Mouse (Mus musculus) cerebellum, adult 2 months (tissue): ENCODE data around the gene Galnt7. TPM values are rescaled to one million over a fixed set of nuclear protein-coding genes. Genes with fewer than 3 reads are reported as not detected.

Experiments used
- DNase-seq, 2 experiments: peaks; one replicate each; pipeline ENCODE4 v3.0.0; 2021
- H3K27ac ChIP-seq: fragments of 200-500 bp; 2 replicates; pipeline ENCODE4 v1.5.1; 2012; ENCODE audit warnings: low read length, control low read depth, inconsistent platforms; ENCODE audit not compliant: insufficient read depth
- H3K27me3 ChIP-seq: fragments of 200-500 bp; 2 replicates; pipeline ENCODE4 v1.6.1; 2012; ENCODE audit warnings: inconsistent platforms, mild to moderate bottlenecking, low read length, moderate library complexity; ENCODE audit not compliant: control insufficient read depth, insufficient read depth
- H3K4me1 ChIP-seq: fragments of 200-500 bp; 2 replicates; pipeline ENCODE4 v1.6.1; 2011; ENCODE audit warnings: low read length; ENCODE audit not compliant: control insufficient read depth, insufficient read depth
- H3K4me3 ChIP-seq: fragments of 200-500 bp; replicated peaks from 2 replicates; pipeline ENCODE3; 2011; ENCODE audit warnings: mild to moderate bottlenecking, low read depth, low read length, control low read depth; ENCODE audit not compliant: insufficient read depth
- CTCF ChIP-seq: fragments of 200-500 bp; IDR thresholded peaks from 2 replicates; pipeline ENCODE4 v1.5.1; 2011; ENCODE audit warnings: low read depth, mild to moderate bottlenecking, control low read depth, low read length, moderate library complexity, borderline replicate concordance; ENCODE audit not compliant: insufficient read depth
- POLR2A ChIP-seq: fragments of 200-500 bp; IDR thresholded peaks from 2 replicates; pipeline ENCODE4 v1.6.1; 2011; ENCODE audit warnings: low read length, control low read depth, borderline replicate concordance; ENCODE audit not compliant: insufficient read depth
- WGBS: fragments of 180-500 bp; shearing (Covaris S2); methylation state at CpG from one replicate; pipeline ENCODE4 v1.1.7; 2018; 5-methylcytosine and 5-hydroxymethylcytosine counted together
- polyA plus RNA-seq: library from polyadenylated mRNA; depleted of rRNA; stranded (reverse); fragments of >200 nt; gene quantifications from 2 replicates; pipeline ENCODE4 v1.2.3, GENCODE M21; 2012

Gene Galnt7
- polyA plus RNA-seq, 1 experiment: 20.9 TPM

DNA sequence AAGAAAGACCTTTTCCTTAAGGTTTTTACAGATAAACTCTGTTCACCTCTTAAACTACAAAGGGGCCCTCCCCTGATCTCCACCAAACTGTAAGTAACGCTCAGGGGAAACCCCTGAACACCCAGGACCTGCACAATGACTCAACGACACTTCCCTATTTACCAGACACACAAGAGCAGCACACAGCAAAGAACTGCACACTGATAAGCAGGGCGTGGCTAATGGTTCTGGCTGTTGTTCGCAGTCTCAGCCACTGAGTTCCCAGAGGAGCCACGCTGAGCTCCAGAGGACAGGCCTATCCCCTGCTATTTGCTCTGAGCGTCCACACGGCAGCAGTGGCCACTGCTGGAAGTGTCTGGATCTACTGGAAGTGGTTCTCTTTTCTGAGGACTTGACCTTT lies 76.6 kb downstream of the Galnt7 start:
- Histone ChIP-seq H3K27ac (peak overlapping the region; percentile 42), H3K27me3 (no peaks in the 10 kb centered on the region), H3K4me1 (peaks cover 34% of the 10 kb centered on the region), H3K4me3 (no peak overlapping the region)
- 0 out of 2 replicates have a peak, but pooled peaks have one; percentile 2 for TF ChIP-seq CTCF
- TF ChIP-seq POLR2A: no peak
- WGBS: 14% methylated on average over 7 of the region's 7 CpGs
- DNase-seq: peak; percentile 61

DNA sequence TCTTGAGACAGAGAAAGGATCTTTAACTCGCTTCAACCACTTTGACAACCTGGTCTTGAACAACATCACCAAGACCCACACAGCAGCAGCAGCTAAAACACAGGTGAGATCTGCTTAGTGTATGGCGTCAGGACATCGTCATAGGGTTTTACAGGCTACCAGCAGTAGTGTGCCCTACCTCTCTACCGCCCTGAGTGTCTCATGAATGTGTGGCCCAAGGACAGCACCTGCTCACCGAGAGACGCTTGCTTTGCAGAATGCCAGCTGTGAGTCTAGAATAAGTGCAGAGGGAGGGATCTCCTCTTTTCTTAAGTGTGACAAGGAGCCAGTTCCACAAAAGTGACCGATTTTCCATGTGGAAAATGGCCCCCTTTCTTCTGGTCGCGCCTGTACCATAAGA lies 77.5 kb downstream of the Galnt7 start:
- TF ChIP-seq POLR2A (no peak), CTCF (no peak)
- Histone ChIP-seq H3K4me1 (peaks cover 31% of the 10 kb centered on the region), H3K4me3 (no peak overlapping the region), H3K27me3 (no peaks in the 10 kb centered on the region), H3K27ac (peak overlapping the region; percentile 51)
- WGBS: 81% methylated on average over 9 of the region's 9 CpGs
- peak in 1 of 2 experiments; percentile 40 for DNase-seq

DNA sequence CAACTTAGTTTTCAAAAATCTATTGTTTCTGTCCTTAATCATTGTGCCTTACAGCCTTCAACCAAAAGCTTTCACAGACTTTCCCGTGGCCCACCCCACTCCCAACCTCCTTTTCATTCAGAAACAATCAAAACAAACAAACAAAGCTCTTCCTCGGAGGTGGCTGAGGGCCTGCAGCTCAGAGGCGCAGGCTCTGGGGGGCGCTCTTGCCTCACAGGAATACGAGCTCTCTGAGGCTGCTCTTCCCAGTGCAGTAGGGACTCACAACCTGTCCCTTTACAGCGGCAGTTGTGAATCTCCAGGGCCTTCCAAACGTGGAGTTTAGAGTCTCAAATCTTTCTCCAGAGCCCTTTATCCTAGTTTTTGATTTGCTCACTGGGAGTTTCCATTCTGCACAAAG lies 78.4 kb downstream of the Galnt7 start:
- Histone ChIP-seq H3K27me3 (no peaks in the 10 kb centered on the region), H3K4me1 (peaks cover 34% of the 10 kb centered on the region), H3K4me3 (no peak overlapping the region), H3K27ac (no peak overlapping the region)
- DNase-seq: peak; percentile 83 to 88
- peak; percentile 94 for TF ChIP-seq CTCF
- no peak for TF ChIP-seq POLR2A
- WGBS: 6% methylated on average over 7 of the region's 7 CpGs

DNA sequence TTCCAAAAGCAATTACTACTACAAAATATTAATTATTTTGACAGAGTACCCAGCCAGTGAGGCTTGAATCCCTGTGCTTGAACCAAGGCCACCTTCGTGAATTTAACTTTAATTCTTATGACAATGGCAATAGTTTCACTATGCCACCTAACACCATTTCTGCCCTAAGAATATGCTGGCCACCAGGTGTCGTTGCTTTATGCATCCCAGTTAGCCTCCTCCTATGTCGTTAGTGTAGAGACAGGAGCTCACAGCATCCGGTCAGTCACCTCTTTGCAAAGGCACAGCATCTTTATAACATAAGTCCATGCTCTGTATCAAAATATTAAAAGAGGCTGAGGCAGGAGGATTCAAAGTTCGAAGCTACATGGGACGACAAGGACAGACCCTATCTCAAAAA lies 79.0 kb downstream of the Galnt7 start:
- 54% methylated on average over 6 of the region's 6 CpGs for WGBS
- Histone ChIP-seq H3K27me3 (no peaks in the 10 kb centered on the region), H3K4me3 (no peak overlapping the region), H3K4me1 (peaks cover 40% of the 10 kb centered on the region), H3K27ac (no peak overlapping the region)
- TF ChIP-seq CTCF (peak; percentile 48; the same call in 1 of the 2 replicates), POLR2A (no peak)
- DNase-seq: peak in 1 of 2 experiments; percentile 52

DNA sequence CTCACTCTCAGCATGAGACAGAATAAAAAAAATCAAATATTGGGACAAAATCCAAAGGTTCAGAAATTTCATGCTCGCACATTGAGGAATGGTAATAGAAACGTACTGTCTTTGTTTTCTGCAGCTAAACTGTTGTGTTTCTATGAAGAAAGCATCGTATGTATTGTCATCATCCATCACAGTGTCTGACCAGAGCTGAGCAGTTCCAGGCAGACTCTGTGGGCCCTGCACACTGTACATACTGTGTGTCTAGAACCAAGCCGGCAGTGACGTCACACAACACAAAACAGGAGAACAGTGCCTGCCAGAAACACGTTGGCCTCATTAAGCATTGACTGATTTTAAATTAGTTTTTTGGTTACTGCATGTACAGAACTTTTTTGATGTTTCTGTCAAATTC lies 82.9 kb downstream of the Galnt7 start:
- Histone ChIP-seq H3K4me1 (peaks cover 42% of the 10 kb centered on the region), H3K27me3 (no peaks in the 10 kb centered on the region), H3K27ac (peak overlapping the region; percentile 99), H3K4me3 (no peak overlapping the region)
- no peak for TF ChIP-seq POLR2A
- TF ChIP-seq CTCF: no peak
- DNase-seq: peak; percentile 15 to 56
- 10% methylated on average over 6 of the region's 6 CpGs for WGBS

DNA sequence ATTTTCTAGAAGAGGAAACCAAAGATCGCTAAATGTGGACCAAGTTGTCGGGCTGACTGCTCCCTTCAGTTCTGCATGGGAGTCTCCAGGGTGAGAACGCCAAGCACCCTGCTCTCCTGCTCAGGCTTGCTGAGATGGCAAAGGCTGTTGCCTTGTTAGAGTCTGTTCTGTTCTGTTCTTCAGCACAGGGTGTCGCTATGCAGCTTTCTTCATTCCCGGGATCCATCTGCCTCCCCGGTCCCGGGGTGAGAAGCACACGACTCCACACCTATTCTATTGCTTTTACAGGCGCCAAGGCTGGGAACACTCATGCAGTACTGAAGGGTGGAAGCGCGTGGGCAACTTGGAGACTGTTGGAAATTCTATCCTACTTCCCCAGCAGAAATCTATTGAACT lies 83.4 kb downstream of the Galnt7 start:
- H3K27ac ChIP-seq: peak overlapping the region; percentile 99
- no peak overlapping the region for H3K4me3 ChIP-seq
- TF ChIP-seq CTCF (peak; percentile 67), POLR2A (peak; percentile 24; the same call in 1 of the 2 replicates)
- H3K27me3 ChIP-seq: no peaks in the 10 kb centered on the region
- H3K4me1 ChIP-seq: peaks cover 46% of the 10 kb centered on the region
- WGBS: 8% methylated on average over 11 of the region's 11 CpGs
- DNase-seq: peak; percentile 70 to 79

DNA sequence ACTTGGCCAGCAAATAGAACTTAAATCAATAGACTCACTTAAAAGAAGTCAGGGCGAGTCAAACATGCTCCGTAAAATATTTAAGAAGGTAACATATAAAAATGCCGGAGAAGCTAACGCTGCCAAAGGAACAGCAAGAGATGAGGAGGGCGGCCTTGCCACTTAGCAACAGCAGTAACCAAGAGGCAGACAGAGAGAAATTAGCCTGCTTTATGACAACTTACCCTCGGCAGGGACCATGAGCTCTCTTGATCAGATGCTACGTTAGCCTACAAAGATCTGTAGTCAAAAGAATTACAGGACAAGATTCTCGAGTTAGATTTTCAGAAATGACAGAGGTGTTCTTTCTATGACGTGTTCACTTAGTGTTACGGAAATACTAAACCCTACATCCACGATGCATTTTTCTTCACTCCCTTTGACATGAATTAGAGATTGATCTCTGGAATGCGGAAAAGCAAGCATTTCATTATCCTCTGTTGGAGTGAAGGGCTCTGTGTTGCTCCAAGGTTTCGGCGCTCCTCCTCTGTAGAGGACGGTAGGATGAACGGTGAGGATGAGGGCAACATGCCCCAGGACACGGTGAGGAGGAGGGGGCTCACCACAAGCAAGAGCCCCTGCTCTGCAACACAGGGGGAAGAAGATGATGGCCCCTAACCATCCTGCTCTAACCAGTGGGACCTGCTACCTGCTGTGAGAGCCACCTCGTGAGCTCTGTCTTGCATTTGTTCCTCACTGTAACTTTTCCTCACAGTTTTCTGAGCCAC lies 84.0 kb downstream of the Galnt7 start:
- 45% methylated on average over 18 of the region's 18 CpGs for WGBS

DNA sequence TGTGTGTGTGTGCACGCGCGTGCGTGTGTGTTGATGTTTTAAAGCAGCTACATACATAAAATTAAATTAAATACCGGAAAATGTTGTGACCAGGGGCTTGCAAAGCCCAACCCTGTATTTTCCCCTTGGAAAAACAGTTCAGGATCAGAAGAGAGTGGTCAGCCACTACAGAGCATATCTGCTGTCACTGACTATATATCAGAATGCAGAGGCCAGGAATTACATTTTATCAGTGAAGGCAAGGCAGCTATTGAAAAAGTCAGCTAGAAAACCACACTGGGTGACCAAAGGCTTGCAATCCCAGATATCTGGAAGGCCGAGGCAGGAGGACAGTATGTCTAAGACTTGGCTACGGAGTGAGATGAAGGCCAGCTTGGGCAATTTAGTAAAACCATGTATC lies 84.8 kb downstream of the Galnt7 start:
- H3K4me1 ChIP-seq: peaks cover 46% of the 10 kb centered on the region
- H3K27me3 ChIP-seq: no peaks in the 10 kb centered on the region
- no peak for TF ChIP-seq POLR2A
- TF ChIP-seq CTCF: no peak
- 83% methylated on average over 7 of the region's 7 CpGs for WGBS
- H3K27ac ChIP-seq: peak overlapping the region; percentile 90
- no peak overlapping the region for H3K4me3 ChIP-seq
- DNase-seq: no peak

More for the DNA sequence above, 84.0 kb downstream of the Galnt7 start:
- DNase-seq: no peak
- Histone ChIP-seq H3K27me3 (no peaks in the 10 kb centered on the region), H3K27ac (peak overlapping the region; percentile 99), H3K4me3 (no peak overlapping the region), H3K4me1 (peaks cover 46% of the 10 kb centered on the region)
- no peak for TF ChIP-seq CTCF
- no peak for TF ChIP-seq POLR2A
